Mouse (Mus musculus): ENCODE data around the gene Rhoj.

GRCm38 (mm10) chr12:75304132-75304531 lies 4.0 kb upstream of the Rhoj start:
- TF ChIP-seq CTCF (conservative IDR thresholded peaks at IDR 0.05; ENCODE audit: low read length) = no peak
- TF ChIP-seq NANOG (IDR thresholded peaks at IDR 0.05; ENCODE audit: borderline replicate concordance, low read length) = no peak
- no peak for TF ChIP-seq POU5F1 (IDR thresholded peaks at IDR 0.05; ENCODE audit: borderline replicate concordance, low read length)

Data from E14TG2a.4 (cell line).